Mouse (Mus musculus): Measurements from ENCODE around the gene Yipf2.
A peak's percentile ranks its signal among the peaks of the same experiment; 100 is the strongest.

- TF ChIP-seq CTCF (IDR thresholded peaks at IDR 0.05; ENCODE audit: extremely low read depth, insufficient read length, insufficient replicate concordance, low read depth, low read length), result peak; percentile 9; the same call in 1 of the 2 replicates
- TF ChIP-seq POLR2A (IDR thresholded peaks at IDR 0.05; ENCODE audit: low read depth, low read length), result no peak
These were observed 37.4 kb downstream of the Yipf2 start for GRCm38 (mm10) chr9:21555198-21555742.
